Mouse (Mus musculus): ENCODE measurements around the gene Wdr46.

The Wdr46 gene

GRCm38 (mm10) chr17:33951021-33951946, 10.8 kb downstream of the Wdr46 start, which contains the start of gene B3galt4:
Gene B3galt4 (minus strand): TSS chr17:33951488.
- in situ Hi-C loops (cut with MseI, MboI) = loop anchor here in 1 of 2 experiments (25.0 kb wide), 1 partner anchor 1686 kb away; the partner anchor contains the start of genes Gm9573 and Mucl3

GRCm38 (mm10) chr17:33952015-33952414, 11.6 kb downstream of the Wdr46 start:
- in situ Hi-C loops (cut with MseI, MboI) = loop anchor here in 1 of 2 experiments (25.0 kb wide), 1 partner anchor 1685 kb away; the partner anchor contains the start of genes Gm9573 and Mucl3

GRCm38 (mm10) chr17:33952879-33953278, 12.4 kb downstream of the Wdr46 start:
- in situ Hi-C loops (cut with MseI, MboI) = loop anchor here in 1 of 2 experiments (25.0 kb wide), 1 partner anchor 1684 kb away; the partner anchor contains the start of genes Gm9573 and Mucl3

GRCm38 (mm10) chr17:33953310-33953709, 12.8 kb downstream of the Wdr46 start:
- in situ Hi-C loops (cut with MseI, MboI) = loop anchor here in 1 of 2 experiments (25.0 kb wide), 1 partner anchor 1684 kb away; the partner anchor contains the start of genes Gm9573 and Mucl3

- in situ Hi-C loops (cut with MseI, MboI) = loop anchor here in 1 of 2 experiments (25.0 kb wide), 1 partner anchor 1683 kb away; the partner anchor contains the start of genes Gm9573 and Mucl3
Observed at GRCm38 (mm10) chr17:33953961-33954565, 13.6 kb downstream of the Wdr46 start.

GRCm38 (mm10) chr17:33954646-33955554, 14.4 kb downstream of the Wdr46 start:
- in situ Hi-C loops (cut with MseI, MboI) = loop anchor here in 1 of 2 experiments (25.0 kb wide), 1 partner anchor 1682 kb away; the partner anchor contains the start of genes Gm9573 and Mucl3

- in situ Hi-C loops (cut with MseI, MboI) = loop anchor here in 1 of 2 experiments (25.0 kb wide), 1 partner anchor 1682 kb away; the partner anchor contains the start of genes Gm9573 and Mucl3
Observed at GRCm38 (mm10) chr17:33955555-33956214, 15.2 kb downstream of the Wdr46 start, which contains the start of the genes Vps52 and Rps18. Gene Vps52 (plus strand): TSS chr17:33955812. Gene Rps18 (minus strand): TSS chr17:33956001.

- in situ Hi-C loops (cut with MseI, MboI) = loop anchor here in 1 of 2 experiments (25.0 kb wide), 1 partner anchor 1681 kb away; the partner anchor contains the start of genes Gm9573 and Mucl3
Observed at GRCm38 (mm10) chr17:33956336-33956735, 15.9 kb downstream of the Wdr46 start.

GRCm38 (mm10) chr17:33957493-33957892, 17.0 kb downstream of the Wdr46 start:
- in situ Hi-C loops (cut with MseI, MboI) = loop anchor here in 1 of 2 experiments (25.0 kb wide), 1 partner anchor 1680 kb away; the partner anchor contains the start of genes Gm9573 and Mucl3

GRCm38 (mm10) chr17:33958451-33958850, 18.0 kb downstream of the Wdr46 start:
- in situ Hi-C loops (cut with MseI, MboI) = loop anchor here in 1 of 2 experiments (25.0 kb wide), 1 partner anchor 1679 kb away; the partner anchor contains the start of genes Gm9573 and Mucl3

- in situ Hi-C loops (cut with MseI, MboI) = loop anchor here in 1 of 2 experiments (25.0 kb wide), 1 partner anchor 1678 kb away; the partner anchor contains the start of genes Gm9573 and Mucl3
Observed at GRCm38 (mm10) chr17:33959135-33959534, 18.7 kb downstream of the Wdr46 start.

GRCm38 (mm10) chr17:33959948-33960347, 19.5 kb downstream of the Wdr46 start:
- in situ Hi-C loops (cut with MseI, MboI) = loop anchor here in 1 of 2 experiments (25.0 kb wide), 1 partner anchor 1677 kb away; the partner anchor contains the start of genes Gm9573 and Mucl3

GRCm38 (mm10) chr17:33962876-33963275, 22.4 kb downstream of the Wdr46 start:
- in situ Hi-C loops (cut with MseI, MboI) = loop anchor here in 1 of 2 experiments (25.0 kb wide), 1 partner anchor 1674 kb away; the partner anchor contains the start of genes Gm9573 and Mucl3

- in situ Hi-C loops (cut with MseI, MboI) = loop anchor here in 1 of 2 experiments (25.0 kb wide), 1 partner anchor 1672 kb away; the partner anchor contains the start of genes Gm9573 and Mucl3
Observed at GRCm38 (mm10) chr17:33965082-33965845, 24.8 kb downstream of the Wdr46 start.

- in situ Hi-C loops (cut with MseI, MboI) = loop anchor here in 1 of 2 experiments (25.0 kb wide), 1 partner anchor 1671 kb away; the partner anchor contains the start of genes Gm9573 and Mucl3
Observed at GRCm38 (mm10) chr17:33965846-33966550, 25.5 kb downstream of the Wdr46 start.

- in situ Hi-C loops (cut with MseI, MboI) = loop anchor here in 1 of 2 experiments (25.0 kb wide), 1 partner anchor 1669 kb away; the partner anchor contains the start of genes Gm9573 and Mucl3
Observed at GRCm38 (mm10) chr17:33968489-33968888, 28.0 kb downstream of the Wdr46 start.

GRCm38 (mm10) chr17:33968927-33969326, 28.5 kb downstream of the Wdr46 start:
- in situ Hi-C loops (cut with MseI, MboI) = loop anchor here in 1 of 2 experiments (25.0 kb wide), 1 partner anchor 1668 kb away; the partner anchor contains the start of genes Gm9573 and Mucl3

Measured in mouse trophoblast stem cell (cell line).